Mouse (Mus musculus) ES-E14 (cell line): Measurements from ENCODE around the gene Ythdf2. TPM values are rescaled to one million over a fixed set of nuclear protein-coding genes. Genes with fewer than 3 reads are reported as not detected.

Source experiments
- DNase-seq: peaks from one replicate; pipeline ENCODE4 v3.0.0-alpha.2; 2013; ENCODE audit warnings: low read depth, low spot score
- H3K27ac ChIP-seq: 2 replicates; pipeline ENCODE4 v1.5.1; 2012; ENCODE audit warnings: low read depth, mild to moderate bottlenecking, low read length, moderate library complexity, mixed read lengths; ENCODE audit not compliant: poor library complexity, insufficient read depth, severe bottlenecking
- H3K36me3 ChIP-seq: 2 replicates; pipeline ENCODE4 v1.6.1; 2012; ENCODE audit warnings: mild to moderate bottlenecking, low read length, moderate library complexity, mixed read lengths; ENCODE audit not compliant: control insufficient read depth, poor library complexity, insufficient read depth, severe bottlenecking
- H3K4me1 ChIP-seq, 2 experiments: fragments of 150-350 bp in 1 of 2; sonication (generic) in 1 of 2; 2 replicates each; pipeline ENCODE4 v1.6.1; 2012; ENCODE audit warnings: low read length in 2 of 2, mild to moderate bottlenecking in 1 of 2, mixed read lengths in 1 of 2; ENCODE audit not compliant: control insufficient read depth in 2 of 2, insufficient read depth in 2 of 2, poor library complexity in 1 of 2
- H3K4me3 ChIP-seq, 2 experiments: fragments of 150-350 bp in 1 of 2; sonication (generic) in 1 of 2; 2 replicates each; pipeline ENCODE4 v1.5.1; 2012; ENCODE audit warnings: low read length in 2 of 2, low read depth in 1 of 2, mild to moderate bottlenecking in 1 of 2, mixed read lengths in 1 of 2; ENCODE audit not compliant: insufficient read depth in 1 of 2, poor library complexity in 1 of 2, severe bottlenecking in 1 of 2
- H3K9ac ChIP-seq: 2 replicates; pipeline ENCODE4 v1.6.1; 2012; ENCODE audit warnings: low read depth, mild to moderate bottlenecking, low read length, mixed read lengths; ENCODE audit not compliant: poor library complexity, insufficient read depth, severe bottlenecking
- H3K9me3 ChIP-seq: fragments of 150-350 bp; sonication (generic); 2 replicates; pipeline ENCODE4 v1.6.1; 2012; ENCODE audit warnings: low read depth, mild to moderate bottlenecking, low read length; ENCODE audit not compliant: control insufficient read depth, insufficient read depth
- CHD2 ChIP-seq: IDR thresholded peaks from 2 replicates; pipeline ENCODE4 v1.6.1; 2014; ENCODE audit warnings: mild to moderate bottlenecking, low read depth, low read length, inconsistent platforms
- HCFC1 ChIP-seq: IDR thresholded peaks from 2 replicates; pipeline ENCODE4 v1.6.1; 2012; ENCODE audit warnings: low read length, inconsistent platforms, borderline replicate concordance; ENCODE audit not compliant: insufficient read depth
- MAFK ChIP-seq: IDR thresholded peaks from 2 replicates; pipeline ENCODE4 v1.6.1; 2014; ENCODE audit warnings: mild to moderate bottlenecking, low read depth, low read length, inconsistent platforms; ENCODE audit not compliant: insufficient read depth
- ZC3H11A ChIP-seq: IDR thresholded peaks from 2 replicates; pipeline ENCODE4 v1.6.1; 2012; ENCODE audit warnings: low read depth, mild to moderate bottlenecking, inconsistent platforms, low read length, borderline replicate concordance
- ZNF384 ChIP-seq: IDR thresholded peaks from 2 replicates; pipeline ENCODE4 v1.6.1; 2012; ENCODE audit warnings: low read depth, low read length, inconsistent platforms
- in situ Hi-C, 2 experiments: fragments of 600-800 bp; cut with MboI; formaldehyde crosslinking; loops; one replicate each; pipeline ENCODE4 v1.15.1; 2025; ENCODE audit warnings: low sequenced_read_pairs in 2 of 2, inconsistent platforms in 1 of 2; ENCODE audit not compliant: unreplicated experiment in 2 of 2
- total RNA-seq: library from RNA; depleted of rRNA; stranded (reverse); fragments of 300-350 nt; gene quantifications from 2 replicates; pipeline ENCODE4 v1.2.3, GENCODE M21; 2012

Gene Ythdf2
- total RNA-seq, 1 experiment: 67.7 TPM

DNA sequence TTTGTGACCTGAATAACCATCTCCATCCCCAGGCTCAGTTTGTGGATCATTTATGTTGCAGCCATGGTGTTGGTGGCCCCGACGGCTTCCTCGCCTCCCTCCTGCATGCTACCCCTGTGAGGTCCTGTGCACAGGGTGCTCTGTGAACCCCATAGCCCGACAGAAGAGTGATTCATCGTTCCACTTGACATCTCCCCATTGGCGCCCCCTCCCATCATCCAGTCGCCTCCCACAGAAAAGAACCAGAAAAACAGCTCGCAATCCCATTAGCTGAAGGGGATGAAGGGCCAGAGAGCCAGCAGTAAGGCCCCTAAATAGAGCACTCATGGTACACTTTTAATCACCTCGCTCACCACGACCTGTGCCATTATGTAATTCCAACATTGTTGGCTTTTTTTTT, 35.6 kb downstream of the Ythdf2 start:
- Histone ChIP-seq H3K36me3 (no peaks in the 10 kb centered on the region), H3K4me3 (no peak overlapping the region), H3K4me1 (peaks cover 1 to 11% of the 10 kb centered on the region in 2 experiments; a peak in 2 of 4 replicates), H3K9ac (no peak overlapping the region), H3K27ac (no peak overlapping the region), H3K9me3 (no peaks in the 10 kb centered on the region)
- in situ Hi-C loops: loop anchor here in 1 of 2 experiments (10.0 kb wide), 1 partner anchor 82 kb away; no protein-coding TSS in a partner anchor
- DNase-seq: no peak
- no peak for TF ChIP-seq ZC3H11A
- no peak for TF ChIP-seq MAFK
- TF ChIP-seq CHD2: no peak
- no peak for TF ChIP-seq HCFC1
- no peak for TF ChIP-seq ZNF384

DNA sequence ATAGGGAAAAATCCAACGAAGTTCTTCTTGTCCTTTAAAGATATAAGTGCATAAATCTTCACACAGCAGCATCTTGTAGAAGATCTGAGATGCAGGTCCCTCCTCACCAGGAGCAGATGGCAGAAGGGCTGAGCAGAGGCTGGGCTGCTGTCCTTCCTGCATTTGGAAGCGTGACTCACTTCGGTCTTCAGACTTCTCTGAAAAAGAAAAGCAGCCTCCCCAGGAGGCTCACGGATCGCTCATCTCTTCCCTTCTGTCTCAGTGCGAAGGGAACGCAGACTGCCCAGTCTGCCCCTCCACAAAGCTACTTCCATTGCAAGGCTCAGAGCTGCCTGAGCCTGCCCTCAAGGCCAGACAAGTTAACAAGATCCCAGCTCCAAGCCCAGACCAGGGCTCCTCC, 41.2 kb downstream of the Ythdf2 start:
- Histone ChIP-seq H3K4me1 (peaks cover 2 to 15% of the 10 kb centered on the region in 2 experiments; a peak in 2 of 4 replicates), H3K9me3 (no peaks in the 10 kb centered on the region), H3K27ac (no peak overlapping the region), H3K9ac (no peak overlapping the region), H3K4me3 (no peak overlapping the region), H3K36me3 (no peaks in the 10 kb centered on the region)
- no peak for DNase-seq
- TF ChIP-seq HCFC1: no peak
- TF ChIP-seq ZC3H11A: no peak
- no peak for TF ChIP-seq MAFK
- TF ChIP-seq CHD2: no peak
- no peak for TF ChIP-seq ZNF384
- in situ Hi-C loops: loop anchor here in 1 of 2 experiments (10.0 kb wide), 1 partner anchor 76 kb away; no protein-coding TSS in a partner anchor

DNA sequence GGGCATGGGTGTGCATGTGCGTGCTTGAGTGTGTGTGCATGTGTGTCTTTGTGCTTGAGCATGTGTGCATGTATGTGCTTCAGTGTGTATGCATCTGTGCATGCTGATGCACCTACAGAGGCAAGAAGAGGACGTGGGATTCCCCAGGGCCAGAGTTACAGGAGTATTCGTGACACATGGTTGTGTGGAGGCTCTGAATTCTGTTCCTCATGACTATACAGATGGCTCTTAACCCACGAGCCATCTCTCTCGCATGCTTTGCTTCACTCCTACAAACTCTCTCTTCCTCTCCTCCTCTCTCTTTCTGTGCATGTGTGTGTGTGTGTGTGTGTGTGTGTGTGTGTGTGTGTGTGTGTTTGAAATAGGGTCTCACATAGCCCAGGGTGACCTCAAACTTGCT, 42.3 kb downstream of the Ythdf2 start:
- H3K36me3 ChIP-seq: no peaks in the 10 kb centered on the region
- no peak overlapping the region for H3K4me3 ChIP-seq
- DNase-seq: no peak
- TF ChIP-seq ZC3H11A: no peak
- TF ChIP-seq ZNF384: no peak
- no peak for TF ChIP-seq MAFK
- in situ Hi-C loops: loop anchor here in 1 of 2 experiments (10.0 kb wide), 1 partner anchor 75 kb away; no protein-coding TSS in a partner anchor
- no peak overlapping the region for H3K9ac ChIP-seq
- peaks cover 2 to 15% of the 10 kb centered on the region in 2 experiments; a peak in 2 of 4 replicates for H3K4me1 ChIP-seq
- no peaks in the 10 kb centered on the region for H3K9me3 ChIP-seq
- H3K27ac ChIP-seq: no peak overlapping the region

- in situ Hi-C loops: no loop called here
- H3K4me1 ChIP-seq: peaks cover 2 to 15% of the 10 kb centered on the region in 2 experiments; a peak in 2 of 4 replicates
- H3K27ac ChIP-seq: no peak overlapping the region
- no peak for DNase-seq
- no peaks in the 10 kb centered on the region for H3K9me3 ChIP-seq
- no peaks in the 10 kb centered on the region for H3K36me3 ChIP-seq
- H3K4me3 ChIP-seq: no peak overlapping the region
- TF ChIP-seq CHD2: no peak
- TF ChIP-seq ZC3H11A: no peak
- TF ChIP-seq MAFK: no peak
- no peak for TF ChIP-seq ZNF384
- no peak for TF ChIP-seq HCFC1
- no peak overlapping the region for H3K9ac ChIP-seq
Observed at GRCm38 (mm10) chr4:132169271-132169670, 42.8 kb downstream of the Ythdf2 start.

- no peak for DNase-seq
- Histone ChIP-seq H3K4me1 (peaks cover 2 to 9% of the 10 kb centered on the region in 2 experiments; a peak in 2 of 4 replicates), H3K9ac (no peak overlapping the region), H3K4me3 (no peak overlapping the region), H3K36me3 (no peaks in the 10 kb centered on the region), H3K9me3 (no peaks in the 10 kb centered on the region), H3K27ac (no peak overlapping the region)
- TF ChIP-seq ZNF384: no peak
- in situ Hi-C loops: no loop called here
Observed at GRCm38 (mm10) chr4:132167436-132167835, 44.7 kb downstream of the Ythdf2 start.
